Mouse (Mus musculus): ENCODE measurements at regions not wholly inside any gene's neighbourhood (a gene's known extent, or its start where the extent isn't known, plus 50 kb on each side); places are given as distances from the start of the nearest gene placed in this dataset.

DNA sequence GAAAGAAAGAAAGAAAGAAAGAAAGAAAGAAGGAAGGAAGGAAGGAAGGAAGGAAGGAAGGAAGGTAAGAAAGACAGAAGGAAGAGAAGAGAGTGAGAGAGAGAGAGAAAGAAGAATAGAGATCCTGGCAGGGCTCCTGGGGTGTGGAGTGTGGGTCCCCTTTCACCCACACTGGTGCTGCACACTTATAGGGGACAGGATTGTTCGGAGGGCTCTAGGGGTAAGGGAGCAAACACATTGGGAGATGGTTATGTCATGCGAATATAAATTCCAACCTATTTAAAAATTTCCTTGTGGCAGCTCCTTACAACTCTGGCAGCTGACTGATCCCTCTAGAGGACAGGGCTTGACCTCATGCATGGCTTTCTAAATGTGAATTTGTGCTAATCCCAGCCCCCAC, 286.5 kb downstream of the Fgf9 start:
- Histone ChIP-seq H3K36me3 (ENCODE audit: control insufficient read depth, insufficient read depth, low read length) (no peaks in the 10 kb centered on the region), H3K4me3 (ENCODE audit: low read length) (no peak overlapping the region), H3K27me3 (ENCODE audit: control insufficient read depth, insufficient read depth, low read length) (no peaks in the 10 kb centered on the region), H3K27ac (ENCODE audit: low read depth, low read length) (no peak overlapping the region), H3K4me2 (replicated peaks; ENCODE audit: low read depth, low read length) (no peak overlapping the region), H3K4me1 (ENCODE audit: control insufficient read depth, insufficient read depth, low read length) (no peaks in the 10 kb centered on the region), H3K9me3 (ENCODE audit: control insufficient read depth, low read length) (no peaks in the 10 kb centered on the region), H3K9ac (ENCODE audit: low read depth, low read length) (no peak overlapping the region)
- 74% methylated on average over 2 of the region's 2 CpGs for WGBS
- no peak for ATAC-seq (ENCODE audit: low FRiP score, low TSS enrichment)

DNA sequence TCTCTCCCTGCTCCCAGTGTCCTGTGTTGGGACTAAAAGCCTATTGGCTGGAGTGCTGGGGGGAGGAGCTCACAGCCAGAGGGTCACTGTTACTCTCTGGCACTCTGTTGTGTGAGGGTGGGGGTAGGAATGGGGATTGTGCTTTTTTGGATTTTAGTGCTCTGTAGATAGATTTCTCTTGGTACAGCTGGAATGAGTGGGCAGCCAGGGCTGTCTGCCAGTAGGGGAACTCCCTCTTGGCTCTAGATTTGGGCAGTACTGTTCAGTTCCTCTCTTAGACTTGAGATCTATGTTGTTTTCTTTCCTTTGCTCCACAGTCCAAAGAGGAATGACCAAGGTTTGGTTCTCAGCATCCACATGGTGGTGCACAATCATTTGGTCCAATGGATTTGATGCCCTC, 282.6 kb downstream of the Fgf9 start:
- H3K9ac ChIP-seq (ENCODE audit: low read depth, low read length), result no peak overlapping the region
- no peak overlapping the region for H3K4me2 ChIP-seq (replicated peaks; ENCODE audit: low read depth, low read length)
- H3K36me3 ChIP-seq (ENCODE audit: control insufficient read depth, insufficient read depth, low read length), result no peaks in the 10 kb centered on the region
- no peak overlapping the region for H3K4me3 ChIP-seq (ENCODE audit: low read length)
- no peak for ATAC-seq (ENCODE audit: low FRiP score, low TSS enrichment)
- H3K27me3 ChIP-seq (ENCODE audit: control insufficient read depth, insufficient read depth, low read length), result no peaks in the 10 kb centered on the region
- no peaks in the 10 kb centered on the region for H3K9me3 ChIP-seq (ENCODE audit: control insufficient read depth, low read length)
- no peaks in the 10 kb centered on the region for H3K4me1 ChIP-seq (ENCODE audit: control insufficient read depth, insufficient read depth, low read length)
- no peak overlapping the region for H3K27ac ChIP-seq (ENCODE audit: low read depth, low read length)

DNA sequence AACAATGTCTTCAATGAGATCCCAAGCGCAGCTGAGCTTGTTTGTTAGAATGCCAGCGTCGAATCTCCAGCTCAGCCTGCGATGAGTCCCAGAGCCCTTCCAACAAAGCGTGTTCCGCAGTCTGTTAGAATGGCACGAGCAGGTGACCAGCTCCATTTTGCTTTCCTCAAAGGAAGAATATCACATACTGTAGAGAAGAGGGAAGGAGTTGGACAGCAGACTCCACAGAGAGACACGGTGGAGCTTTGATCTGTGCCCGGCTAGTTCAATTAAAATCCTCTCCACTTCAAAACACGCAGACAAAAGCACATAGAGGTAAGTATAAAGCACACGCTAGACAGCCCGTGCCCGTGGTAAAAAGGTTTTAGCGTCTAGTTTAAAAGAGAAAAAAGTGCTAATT, 265.8 kb downstream of the Fgf9 start:
- Histone ChIP-seq H3K4me3 (ENCODE audit: low read length) (no peak overlapping the region), H3K9ac (ENCODE audit: low read depth, low read length) (no peak overlapping the region), H3K36me3 (ENCODE audit: control insufficient read depth, insufficient read depth, low read length) (no peaks in the 10 kb centered on the region), H3K4me1 (ENCODE audit: control insufficient read depth, insufficient read depth, low read length) (no peaks in the 10 kb centered on the region), H3K4me2 (replicated peaks; ENCODE audit: low read depth, low read length) (no peak overlapping the region), H3K9me3 (ENCODE audit: control insufficient read depth, low read length) (no peaks in the 10 kb centered on the region), H3K27ac (ENCODE audit: low read depth, low read length) (no peak overlapping the region), H3K27me3 (ENCODE audit: control insufficient read depth, insufficient read depth, low read length) (no peaks in the 10 kb centered on the region)
- no peak for ATAC-seq (ENCODE audit: low FRiP score, low TSS enrichment)
- 88% methylated on average over 14 of the region's 14 CpGs for WGBS

DNA sequence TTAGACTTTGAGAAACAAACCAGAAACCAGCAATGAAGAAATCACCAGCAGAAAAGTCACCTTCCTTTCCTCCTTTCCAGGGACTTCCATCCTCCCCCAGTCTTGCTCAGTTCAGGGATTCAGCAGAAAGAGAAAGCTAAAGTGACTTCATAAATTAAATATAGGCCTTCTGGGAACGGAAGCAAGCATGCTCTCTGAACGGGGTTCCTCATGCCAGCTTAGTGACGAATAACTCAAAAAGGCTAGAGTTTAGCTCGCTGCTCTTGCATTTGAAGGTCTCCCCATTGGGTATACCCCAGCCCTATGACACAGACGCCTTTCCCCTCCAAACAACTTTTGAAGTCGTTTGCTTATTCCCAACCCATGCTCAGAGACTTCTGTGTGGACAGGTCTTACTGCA, 252.8 kb downstream of the Fgf9 start:
- no peak for ATAC-seq (ENCODE audit: low FRiP score, low TSS enrichment)
- Histone ChIP-seq H3K9me3 (ENCODE audit: control insufficient read depth, low read length) (no peaks in the 10 kb centered on the region), H3K27me3 (ENCODE audit: control insufficient read depth, insufficient read depth, low read length) (no peaks in the 10 kb centered on the region), H3K27ac (ENCODE audit: low read depth, low read length) (no peak overlapping the region), H3K4me1 (ENCODE audit: control insufficient read depth, insufficient read depth, low read length) (no peaks in the 10 kb centered on the region), H3K4me3 (ENCODE audit: low read length) (no peak overlapping the region), H3K9ac (ENCODE audit: low read depth, low read length) (no peak overlapping the region), H3K36me3 (ENCODE audit: control insufficient read depth, insufficient read depth, low read length) (no peaks in the 10 kb centered on the region), H3K4me2 (replicated peaks; ENCODE audit: low read depth, low read length) (no peak overlapping the region)
- WGBS, result 71% methylated on average over 6 of the region's 6 CpGs

DNA sequence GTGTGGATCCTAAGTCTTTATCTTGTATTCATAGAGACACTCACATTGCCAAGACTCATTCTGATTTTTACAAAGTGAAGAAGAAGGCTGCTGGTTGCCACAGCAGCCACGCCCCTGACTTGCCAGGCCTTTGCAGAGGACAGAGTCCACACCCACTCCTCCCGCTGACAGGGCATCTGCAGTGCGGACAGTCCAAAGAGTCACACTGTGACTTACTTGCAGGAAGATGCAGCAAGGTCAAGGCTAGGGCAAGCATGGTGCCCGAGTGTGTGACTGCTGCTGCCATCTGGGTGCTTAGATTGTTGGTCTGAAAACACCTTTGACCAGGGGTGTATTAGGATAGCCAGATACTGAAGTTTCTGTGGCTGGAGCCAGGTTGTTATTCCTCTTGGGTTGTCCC, 252.1 kb downstream of the Fgf9 start:
- H3K9me3 ChIP-seq (ENCODE audit: control insufficient read depth, low read length), result no peaks in the 10 kb centered on the region
- H3K4me1 ChIP-seq (ENCODE audit: control insufficient read depth, insufficient read depth, low read length), result no peaks in the 10 kb centered on the region
- no peak overlapping the region for H3K9ac ChIP-seq (ENCODE audit: low read depth, low read length)
- H3K36me3 ChIP-seq (ENCODE audit: control insufficient read depth, insufficient read depth, low read length), result no peaks in the 10 kb centered on the region
- no peak for ATAC-seq (ENCODE audit: low FRiP score, low TSS enrichment)
- no peak overlapping the region for H3K4me3 ChIP-seq (ENCODE audit: low read length)
- H3K27ac ChIP-seq (ENCODE audit: low read depth, low read length), result no peak overlapping the region
- WGBS, result 69% methylated on average over 4 of the region's 4 CpGs
- H3K27me3 ChIP-seq (ENCODE audit: control insufficient read depth, insufficient read depth, low read length), result no peaks in the 10 kb centered on the region
- no peak overlapping the region for H3K4me2 ChIP-seq (replicated peaks; ENCODE audit: low read depth, low read length)

DNA sequence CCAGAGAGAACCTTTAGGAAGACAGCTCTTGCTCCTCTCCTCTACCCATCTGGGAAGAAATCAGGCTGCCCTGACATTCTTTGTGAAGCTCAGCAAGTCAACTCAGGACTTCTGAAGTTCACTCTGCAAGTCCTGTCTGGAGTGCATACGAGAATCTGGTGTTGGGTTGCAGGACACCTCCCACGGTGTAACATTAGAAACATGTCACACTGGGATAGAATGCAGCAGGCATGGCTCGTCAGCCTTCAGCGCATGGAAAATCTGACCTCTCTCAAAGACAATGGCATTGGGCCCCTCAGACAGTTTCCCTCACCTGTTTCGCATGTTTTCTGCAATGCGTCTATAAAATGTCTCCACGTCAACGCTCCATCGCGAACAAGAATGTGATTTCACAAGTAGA, 251.5 kb downstream of the Fgf9 start:
- H3K4me3 ChIP-seq (ENCODE audit: low read length), result no peak overlapping the region
- peak; percentile 57 for ATAC-seq (ENCODE audit: low FRiP score, low TSS enrichment)
- H3K4me1 ChIP-seq (ENCODE audit: control insufficient read depth, insufficient read depth, low read length), result no peaks in the 10 kb centered on the region
- no peaks in the 10 kb centered on the region for H3K27me3 ChIP-seq (ENCODE audit: control insufficient read depth, insufficient read depth, low read length)
- H3K36me3 ChIP-seq (ENCODE audit: control insufficient read depth, insufficient read depth, low read length), result no peaks in the 10 kb centered on the region
- no peak overlapping the region for H3K27ac ChIP-seq (ENCODE audit: low read depth, low read length)
- no peaks in the 10 kb centered on the region for H3K9me3 ChIP-seq (ENCODE audit: control insufficient read depth, low read length)
- H3K9ac ChIP-seq (ENCODE audit: low read depth, low read length), result no peak overlapping the region
- 64% methylated on average over 10 of the region's 10 CpGs for WGBS
- H3K4me2 ChIP-seq (replicated peaks; ENCODE audit: low read depth, low read length), result no peak overlapping the region

DNA sequence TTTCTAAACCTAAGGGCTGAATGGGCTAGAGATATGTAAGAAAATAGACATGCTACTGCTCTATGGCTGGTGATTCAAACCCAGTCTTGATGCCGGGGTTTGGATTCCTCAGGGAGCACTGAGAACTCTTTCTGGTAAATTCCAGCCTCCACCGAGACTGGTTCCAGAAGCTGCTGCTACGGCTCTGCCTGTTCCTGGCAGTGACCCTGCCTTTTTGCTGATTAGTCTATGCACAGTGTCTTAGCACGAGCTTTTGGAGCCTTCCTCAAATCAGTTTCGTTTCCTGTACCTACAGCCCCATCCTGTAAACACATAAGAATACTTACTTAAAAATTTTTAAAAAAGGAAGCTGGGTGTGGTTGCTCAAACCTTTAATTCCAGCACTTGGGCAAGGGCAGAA, 250.9 kb downstream of the Fgf9 start:
- no peak for ATAC-seq (ENCODE audit: low FRiP score, low TSS enrichment)
- WGBS, result 86% methylated on average over 5 of the region's 5 CpGs
- no peak overlapping the region for H3K27ac ChIP-seq (ENCODE audit: low read depth, low read length)

DNA sequence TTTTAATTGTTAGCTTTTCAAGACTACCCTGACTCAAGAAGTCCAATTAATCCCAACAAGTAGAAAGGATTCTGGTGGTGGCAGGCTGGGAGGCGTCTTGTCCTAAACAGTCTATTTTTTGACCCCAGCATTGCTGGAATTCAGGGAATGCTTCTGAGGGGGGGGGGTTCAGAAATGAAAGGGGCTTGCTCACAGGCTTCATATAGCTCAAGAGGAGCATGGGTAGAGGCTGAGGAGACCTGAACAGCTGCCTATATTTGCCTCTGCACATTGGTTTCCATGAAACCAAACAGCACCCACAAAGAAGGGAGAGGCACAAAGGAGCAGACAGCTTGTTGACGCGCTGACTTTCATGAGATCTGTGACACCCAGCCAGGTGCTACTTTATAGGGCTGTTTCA, 247.3 kb downstream of the Fgf9 start:
- H3K36me3 ChIP-seq (ENCODE audit: control insufficient read depth, insufficient read depth, low read length), result no peaks in the 10 kb centered on the region
- H3K4me2 ChIP-seq (replicated peaks; ENCODE audit: low read depth, low read length), result no peak overlapping the region
- no peak overlapping the region for H3K9ac ChIP-seq (ENCODE audit: low read depth, low read length)
- no peaks in the 10 kb centered on the region for H3K27me3 ChIP-seq (ENCODE audit: control insufficient read depth, insufficient read depth, low read length)
- H3K4me1 ChIP-seq (ENCODE audit: control insufficient read depth, insufficient read depth, low read length), result no peaks in the 10 kb centered on the region
- H3K4me3 ChIP-seq (ENCODE audit: low read length), result no peak overlapping the region
- H3K27ac ChIP-seq (ENCODE audit: low read depth, low read length), result no peak overlapping the region
- ATAC-seq (ENCODE audit: low FRiP score, low TSS enrichment), result no peak
- H3K9me3 ChIP-seq (ENCODE audit: control insufficient read depth, low read length), result no peaks in the 10 kb centered on the region
- 84% methylated on average over 3 of the region's 3 CpGs for WGBS

More for the DNA sequence above, 250.9 kb downstream of the Fgf9 start:
- no peaks in the 10 kb centered on the region for H3K27me3 ChIP-seq (ENCODE audit: control insufficient read depth, insufficient read depth, low read length)
- no peaks in the 10 kb centered on the region for H3K4me1 ChIP-seq (ENCODE audit: control insufficient read depth, insufficient read depth, low read length)
- H3K4me3 ChIP-seq (ENCODE audit: low read length), result no peak overlapping the region
- no peak overlapping the region for H3K4me2 ChIP-seq (replicated peaks; ENCODE audit: low read depth, low read length)
- H3K36me3 ChIP-seq (ENCODE audit: control insufficient read depth, insufficient read depth, low read length), result no peaks in the 10 kb centered on the region
- no peak overlapping the region for H3K9ac ChIP-seq (ENCODE audit: low read depth, low read length)
- H3K9me3 ChIP-seq (ENCODE audit: control insufficient read depth, low read length), result no peaks in the 10 kb centered on the region

DNA sequence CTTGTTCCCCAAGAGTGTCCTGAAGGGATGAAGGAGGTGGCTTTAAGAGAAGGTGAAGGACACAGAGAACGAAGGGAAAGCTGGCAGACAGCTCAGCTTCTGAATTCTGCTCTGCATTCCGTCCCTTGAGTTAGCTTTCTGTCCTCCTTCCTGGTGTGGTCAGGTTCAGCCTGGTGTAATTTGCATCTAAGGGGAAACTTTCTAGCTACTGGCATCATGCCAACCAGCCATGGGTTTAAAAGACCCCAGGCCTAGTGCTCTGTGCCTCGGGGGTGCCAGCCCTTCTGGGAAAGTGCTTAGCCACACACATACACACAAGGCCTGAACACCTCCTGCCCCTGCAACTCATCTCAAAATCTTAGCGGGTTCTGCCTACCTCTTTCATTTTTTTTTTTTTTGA, 246.9 kb downstream of the Fgf9 start:
- Histone ChIP-seq H3K9me3 (ENCODE audit: control insufficient read depth, low read length) (no peaks in the 10 kb centered on the region), H3K27ac (ENCODE audit: low read depth, low read length) (no peak overlapping the region), H3K4me3 (ENCODE audit: low read length) (no peak overlapping the region), H3K4me1 (ENCODE audit: control insufficient read depth, insufficient read depth, low read length) (no peaks in the 10 kb centered on the region), H3K27me3 (ENCODE audit: control insufficient read depth, insufficient read depth, low read length) (no peaks in the 10 kb centered on the region), H3K4me2 (replicated peaks; ENCODE audit: low read depth, low read length) (no peak overlapping the region), H3K36me3 (ENCODE audit: control insufficient read depth, insufficient read depth, low read length) (no peaks in the 10 kb centered on the region), H3K9ac (ENCODE audit: low read depth, low read length) (no peak overlapping the region)
- 67% methylated on average over 4 of the region's 4 CpGs for WGBS
- no peak for ATAC-seq (ENCODE audit: low FRiP score, low TSS enrichment)

DNA sequence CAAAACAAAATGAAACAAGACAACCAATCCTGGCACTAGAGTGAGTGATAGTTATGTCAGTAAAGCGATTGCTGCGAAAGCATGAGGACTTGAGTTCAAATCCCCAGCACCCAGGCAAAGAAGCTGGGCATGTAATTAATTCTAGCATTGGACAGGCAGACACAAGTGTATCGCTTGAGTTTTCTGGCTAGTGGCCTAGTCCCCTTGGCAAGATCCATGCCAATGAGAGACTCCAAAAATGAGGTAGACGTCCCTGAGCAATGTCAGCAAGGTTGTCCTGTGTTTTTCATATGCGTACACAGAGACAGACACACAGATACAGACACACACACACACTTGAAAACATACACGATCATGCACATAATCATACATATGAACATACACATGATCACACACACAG, 237.3 kb downstream of the Fgf9 start:
- no peak for ATAC-seq (ENCODE audit: low FRiP score, low TSS enrichment)
- Histone ChIP-seq H3K4me1 (ENCODE audit: control insufficient read depth, insufficient read depth, low read length) (no peaks in the 10 kb centered on the region), H3K4me3 (ENCODE audit: low read length) (no peak overlapping the region), H3K27me3 (ENCODE audit: control insufficient read depth, insufficient read depth, low read length) (no peaks in the 10 kb centered on the region), H3K27ac (ENCODE audit: low read depth, low read length) (no peak overlapping the region), H3K9me3 (ENCODE audit: control insufficient read depth, low read length) (no peaks in the 10 kb centered on the region), H3K4me2 (replicated peaks; ENCODE audit: low read depth, low read length) (no peak overlapping the region), H3K36me3 (ENCODE audit: control insufficient read depth, insufficient read depth, low read length) (no peaks in the 10 kb centered on the region), H3K9ac (ENCODE audit: low read depth, low read length) (no peak overlapping the region)
- WGBS, result 93% methylated on average over 6 of the region's 6 CpGs
